Comparison of ENCODE assay signal across 9 mouse cellular contexts in the genomic region with DNA sequence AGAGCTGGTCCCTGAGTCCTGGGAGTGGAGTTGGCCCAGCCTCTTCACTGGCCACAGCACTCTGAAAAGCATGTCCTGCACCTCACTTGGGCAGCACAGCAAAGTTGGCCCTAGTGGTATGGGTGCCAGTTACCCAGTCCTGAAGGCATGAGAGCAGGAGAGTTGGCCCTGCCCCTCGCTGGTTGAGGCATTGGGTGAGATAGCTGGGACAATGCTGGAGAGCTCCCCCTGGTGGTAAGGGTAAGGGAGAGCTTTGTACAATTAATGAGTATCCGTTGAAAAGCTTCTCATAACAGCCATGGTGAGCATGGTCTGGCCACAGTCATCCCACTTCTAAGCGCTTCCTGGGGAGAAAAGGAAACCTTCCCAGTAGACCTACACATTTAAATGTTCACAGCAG. TPM values are rescaled to one million over a fixed set of nuclear protein-coding genes. Genes with fewer than 3 reads are reported as not detected.
DNase-seq lines count a peak whose midpoint lies in the region; TF ChIP-seq lines count a peak whose summit lies in the region.
"Had no signal": no experiment of that assay in that cellular context is flagged by ENCODE, and none has a peak within 500 bp of the region (broad histone marks: within the 10 kb centered on the region; RNA-seq: fewer than 3 reads in every experiment).

No protein-coding gene starts in this region.

- peak; percentile 49 for TF ChIP-seq CTCF in C2C12 (IDR thresholded peaks at IDR 0.05; ENCODE audit: control insufficient read depth, insufficient read depth, insufficient read length)
- peak; percentile 79 for TF ChIP-seq CTCF in bone marrow macrophage, adult 2 months (IDR thresholded peaks at IDR 0.05; ENCODE audit: low read depth, low read length)

- TF ChIP-seq POLR2A in bone marrow macrophage, adult 2 months (IDR thresholded peaks at IDR 0.05; ENCODE audit: borderline replicate concordance, low read depth, low read length): no peak

- no peaks in the 10 kb centered on the region for H3K79me3 ChIP-seq in C2C12 (ENCODE audit: low read depth)

- no peaks in the 10 kb centered on the region for H3K36me3 ChIP-seq in C2C12 (ENCODE audit: control insufficient read depth, insufficient read depth)

- no peaks in the 10 kb centered on the region for H3K79me2 ChIP-seq in C2C12 (ENCODE audit: control insufficient read depth, insufficient read depth)

- no peak overlapping the region for H3K27ac ChIP-seq in bone marrow macrophage, adult 2 months (ENCODE audit: insufficient read depth, low read depth, low read length)
- H3K27ac ChIP-seq: macrophage had no signal

- H3K4me3 ChIP-seq in C2C12 (ENCODE audit: insufficient read depth, poor library complexity, severe bottlenecking): no peak overlapping the region
- no peak overlapping the region for H3K4me3 ChIP-seq in bone marrow macrophage, adult 2 months (ENCODE audit: insufficient read depth, low read length)

- DNase-seq in heart, adult 18-20 months: peak; percentile 43 to 61
- no peak for DNase-seq in heart, postnatal 25 days (ENCODE audit: low spot score)
- peak; percentile 36 for DNase-seq in lung, postnatal 25 days (ENCODE audit: low spot score)
- no peak for DNase-seq in ovary, adult 18-20 months (ENCODE audit: low spot score)
- DNase-seq in cerebellum, adult 18-20 months: no peak
- no peak for DNase-seq in layer of hippocampus, postnatal 36 days

- H3ac ChIP-seq in C2C12 (ENCODE audit: control insufficient read depth, insufficient read length, low read depth): no peak overlapping the region

- no peaks in the 10 kb centered on the region for H3K27me3 ChIP-seq in C2C12 (ENCODE audit: control insufficient read depth, insufficient read depth, insufficient read length)

- intact Hi-C loops in heart, postnatal 25 days (cut with DNase I): loop anchor here (2.0 kb wide), 1 partner anchor 34 kb away; no protein-coding TSS in a partner anchor

- peaks cover 4% of the 10 kb centered on the region; the same call in 1 of the 2 replicates for H3K4me1 ChIP-seq in bone marrow macrophage, adult 2 months (ENCODE audit: control insufficient read depth, insufficient read depth, low read length)

TF ChIP-seq in C2C12, 6 proteins besides CTCF, POLR2A, EP300 and RAD21:
- TF ChIP-seq USF1 (IDR thresholded peaks at IDR 0.05; ENCODE audit: low read depth): no peak
- TF ChIP-seq MAX (IDR thresholded peaks at IDR 0.05): no peak
- no peak for TF ChIP-seq CEBPB (IDR thresholded peaks at IDR 0.05; ENCODE audit: low read depth)
- no peak for TF ChIP-seq FOSL1 (IDR thresholded peaks at IDR 0.05; ENCODE audit: insufficient read depth, low read length, poor library complexity, severe bottlenecking)
- no peak for TF ChIP-seq MYOG (IDR thresholded peaks at IDR 0.05; ENCODE audit: control insufficient read depth, extremely low read depth, insufficient read length)
- TF ChIP-seq MYOD1 (IDR thresholded peaks at IDR 0.05; ENCODE audit: control insufficient read depth, insufficient read length, low read depth): no peak
TF ChIP-seq in C2C12: peak in this region for 0.

RNA-seq across cellular contexts. Expression of a gene that starts 48.2 kb away (rescaled TPM):
- 10 to 100 TPM; 52.6 to 61.1 TPM for total RNA-seq in heart, adult 18-20 months (2021)
- 10 to 100 TPM; 62.4 to 67.2 TPM for total RNA-seq in heart, postnatal 25 days (2021)
- 3.1 TPM for polyA plus RNA-seq in C2C12 (2012; fragmentation: generic; extraction: Trizol)
- polyA plus RNA-seq in bone marrow macrophage, adult 2 months (2012; ENCODE audit: insufficient read depth, insufficient read length, missing spikeins): not detected in 2 replicates
- total RNA-seq in layer of hippocampus, postnatal 36 days (2021): 10 to 100 TPM; 21.3 to 23.7 TPM
- polyA plus RNA-seq: macrophage had no signal

Comparison
In these comparisons a context has a peak if more than half of its experiments do, and no peak if none do; other contexts are left out.
1. DNase-seq: peak in heart, adult 18-20 months (2 of 2) and lung, postnatal 25 days (single experiment); none in heart, postnatal 25 days (single experiment), ovary, adult 18-20 months (single experiment), cerebellum, adult 18-20 months (0 of 2) and layer of hippocampus, postnatal 36 days (0 of 2).